Mouse (Mus musculus): ENCODE measurements around the gene Lmbr1l. TPM values are rescaled to one million over a fixed set of nuclear protein-coding genes. Genes with fewer than 3 reads are reported as not detected.
A peak's percentile ranks its signal among the peaks of the same experiment; 100 is the strongest.

Lmbr1l gene
- total and polyA plus RNA-seq, 2 experiments from 2014 or later = 20.9 to 51.0 TPM

DNA sequence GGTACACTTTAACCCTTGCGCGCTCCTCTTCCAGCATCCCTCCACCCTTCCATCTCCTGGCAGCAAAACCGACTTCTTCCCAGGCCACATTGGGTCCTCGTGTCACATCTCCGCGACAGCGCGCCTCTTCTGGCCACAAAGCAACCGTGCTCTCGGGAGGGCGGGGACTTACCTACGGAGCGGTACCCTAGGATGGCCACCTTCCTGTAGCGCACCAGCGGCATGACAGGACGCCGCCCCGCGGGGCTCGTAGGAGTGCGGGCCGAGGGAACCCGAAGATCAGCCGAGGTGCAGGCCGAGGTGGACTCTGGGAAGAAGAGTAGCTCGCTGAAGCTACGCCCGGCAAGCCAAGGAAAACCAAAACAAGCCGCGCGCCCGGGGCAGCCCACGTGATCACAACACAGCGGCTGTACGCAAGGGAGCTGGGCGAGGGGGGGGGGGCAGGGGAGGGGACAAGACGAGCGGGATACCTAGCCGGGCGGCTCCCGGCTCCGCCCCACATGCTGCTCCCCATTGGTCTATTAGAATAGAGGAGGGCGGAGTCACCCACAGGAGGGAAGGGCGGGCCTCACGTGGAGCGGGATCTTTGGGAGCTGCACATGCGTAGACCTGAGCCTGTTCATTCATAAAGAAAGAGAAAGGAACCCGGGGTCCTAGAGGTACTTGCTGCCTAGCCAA is 36.9 kb downstream of the Lmbr1l start:
- H3K27me3 ChIP-seq (ENCODE audit: insufficient read depth, low read length) = no peaks in the 10 kb centered on the region
- H3K9me3 ChIP-seq (ENCODE audit: low read length) = no peaks in the 10 kb centered on the region
- peak; percentile 64 for TF ChIP-seq CTCF (IDR thresholded peaks at IDR 0.05; ENCODE audit: low read depth)
- peak overlapping the region; percentile 67 for H3K9ac ChIP-seq (replicated peaks; ENCODE audit: low read length)
- DNase-seq (ENCODE audit: low spot score) = peak; percentile 96
- ATAC-seq = peak; percentile 97
- H3K4me2 ChIP-seq (ENCODE audit: low read depth, low read length) = peak overlapping the region; percentile 78
- H3K36me3 ChIP-seq (ENCODE audit: insufficient read depth, low read length) = no peaks in the 10 kb centered on the region; the same call in 1 of the 2 replicates
- peak overlapping the region; percentile 71 for H3K4me3 ChIP-seq (ENCODE audit: low read length)
- H3K4me1 ChIP-seq (ENCODE audit: insufficient read depth, low read length) = no peaks in the 10 kb centered on the region
- under 1% methylated on average over 48 of the region's 48 CpGs for WGBS
- H3K27ac ChIP-seq = peak overlapping the region; percentile 81

GRCm38 (mm10) chr15:98877331-98877730 is 40.7 kb downstream of the Lmbr1l start:
- Histone ChIP-seq H3K4me1 (ENCODE audit: insufficient read depth, low read length) (0 out of 2 replicates have a peak, but pooled peaks cover 3% of the 10 kb centered on the region), H3K9ac (replicated peaks; ENCODE audit: low read length) (no peak overlapping the region), H3K27me3 (ENCODE audit: insufficient read depth, low read length) (no peaks in the 10 kb centered on the region), H3K4me3 (ENCODE audit: low read length) (no peak overlapping the region), H3K4me2 (ENCODE audit: low read depth, low read length) (no peak overlapping the region), H3K36me3 (ENCODE audit: insufficient read depth, low read length) (no peaks in the 10 kb centered on the region; the same call in 1 of the 2 replicates), H3K9me3 (ENCODE audit: low read length) (no peaks in the 10 kb centered on the region), H3K27ac (no peak overlapping the region)
- ATAC-seq (no peak), DNase-seq (ENCODE audit: low spot score) (peak; percentile 92)
- TF ChIP-seq CTCF (IDR thresholded peaks at IDR 0.05; ENCODE audit: low read depth) = peak; percentile 85
- WGBS = 15% methylated on average over 3 of the region's 3 CpGs

DNA sequence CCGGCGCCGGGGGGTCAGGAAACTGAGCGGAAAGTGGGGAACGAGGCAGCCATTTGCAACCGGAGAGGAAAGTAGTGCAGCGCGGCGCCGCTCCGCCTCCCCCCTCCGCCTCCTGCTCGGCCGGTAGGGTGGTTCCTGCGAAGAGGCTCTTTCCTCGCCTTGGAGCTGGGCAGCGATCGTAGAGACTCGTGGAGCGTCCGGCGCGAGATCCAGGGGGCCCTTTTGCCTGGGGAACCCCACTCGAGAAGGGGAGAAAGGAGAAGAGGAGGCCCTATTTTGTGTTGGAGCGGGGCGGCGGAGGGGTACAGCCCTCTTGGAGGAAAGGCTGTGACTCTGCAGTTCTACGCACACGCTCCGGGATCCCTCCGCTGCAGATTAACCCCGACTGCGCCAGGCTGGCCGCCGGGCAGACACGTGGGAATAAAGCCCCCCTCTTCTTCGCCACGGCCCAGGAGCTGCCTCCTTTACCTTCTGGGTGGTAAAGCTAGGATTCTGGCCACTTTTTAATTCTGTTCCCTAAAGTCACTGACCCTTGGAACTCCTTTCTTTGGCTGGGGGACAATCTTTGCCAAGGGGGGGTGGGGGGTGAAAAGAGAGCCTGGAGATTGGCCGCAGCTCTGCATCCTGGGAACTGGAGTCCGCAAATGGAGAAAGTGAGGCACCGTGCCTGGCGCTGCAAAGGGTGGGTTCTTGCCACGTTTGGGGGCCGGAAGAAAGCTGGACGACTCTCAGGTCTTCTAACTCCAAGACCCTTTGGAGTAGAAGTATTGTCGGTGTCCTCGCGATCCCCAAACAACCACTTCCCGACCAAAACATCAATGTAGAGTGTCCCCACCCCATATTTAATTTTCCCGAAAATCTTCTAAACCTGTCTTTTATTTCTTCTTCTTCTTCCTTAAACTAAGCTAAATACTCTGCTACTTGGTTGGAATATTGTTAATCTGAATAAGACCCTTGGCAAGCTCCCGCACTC is 45.8 kb downstream of the Lmbr1l start:
- no peaks in the 10 kb centered on the region for H3K9me3 ChIP-seq (ENCODE audit: low read length)
- H3K27me3 ChIP-seq (ENCODE audit: insufficient read depth, low read length) = no peaks in the 10 kb centered on the region
- 2% methylated on average over 47 of the region's 51 CpGs for WGBS
- H3K4me2 ChIP-seq (ENCODE audit: low read depth, low read length) = peak overlapping the region; percentile 99
- no peaks in the 10 kb centered on the region for H3K36me3 ChIP-seq (ENCODE audit: insufficient read depth, low read length)
- peaks cover 27% of the 10 kb centered on the region for H3K4me1 ChIP-seq (ENCODE audit: insufficient read depth, low read length)
- peak; percentile 98 for DNase-seq (ENCODE audit: low spot score)
- H3K9ac ChIP-seq (replicated peaks; ENCODE audit: low read length) = peak overlapping the region; percentile 99
- H3K4me3 ChIP-seq (ENCODE audit: low read length) = peak overlapping the region; percentile 100
- H3K27ac ChIP-seq = peak overlapping the region; percentile 100
- peak; percentile 28; the same call in 1 of the 2 replicates for TF ChIP-seq CTCF (IDR thresholded peaks at IDR 0.05; ENCODE audit: low read depth)
- ATAC-seq = peak; percentile 88

- Histone ChIP-seq H3K4me2 (ENCODE audit: low read depth, low read length) (peak within 1 kb of the TSS; percentile 99), H3K27ac (peak within 1 kb of the TSS; percentile 100), H3K4me3 (ENCODE audit: low read length) (peak within 1 kb of the TSS; percentile 100), H3K4me1 (ENCODE audit: insufficient read depth, low read length) (peaks cover 31% of the 10 kb centered on the region), H3K9ac (replicated peaks; ENCODE audit: low read length) (peak within 1 kb of the TSS; percentile 99), H3K9me3 (ENCODE audit: low read length) (no peaks in the 10 kb centered on the region), H3K27me3 (ENCODE audit: insufficient read depth, low read length) (no peaks in the 10 kb centered on the region), H3K36me3 (ENCODE audit: insufficient read depth, low read length) (peaks cover under 1% of the 10 kb centered on the region; the same call in 1 of the 2 replicates)
- DNase-seq (ENCODE audit: low spot score) = peak; percentile 63
- ATAC-seq = peak; percentile 51
- WGBS = under 1% methylated on average over 84 of the region's 94 CpGs
- no peak for TF ChIP-seq CTCF (IDR thresholded peaks at IDR 0.05; ENCODE audit: low read depth)
Observed at GRCm38 (mm10) chr15:98871070-98871915, 46.7 kb downstream of the Lmbr1l start, which contains the start of gene Kmt2d. Kmt2d (minus strand) TSS chr15:98871204.

DNA sequence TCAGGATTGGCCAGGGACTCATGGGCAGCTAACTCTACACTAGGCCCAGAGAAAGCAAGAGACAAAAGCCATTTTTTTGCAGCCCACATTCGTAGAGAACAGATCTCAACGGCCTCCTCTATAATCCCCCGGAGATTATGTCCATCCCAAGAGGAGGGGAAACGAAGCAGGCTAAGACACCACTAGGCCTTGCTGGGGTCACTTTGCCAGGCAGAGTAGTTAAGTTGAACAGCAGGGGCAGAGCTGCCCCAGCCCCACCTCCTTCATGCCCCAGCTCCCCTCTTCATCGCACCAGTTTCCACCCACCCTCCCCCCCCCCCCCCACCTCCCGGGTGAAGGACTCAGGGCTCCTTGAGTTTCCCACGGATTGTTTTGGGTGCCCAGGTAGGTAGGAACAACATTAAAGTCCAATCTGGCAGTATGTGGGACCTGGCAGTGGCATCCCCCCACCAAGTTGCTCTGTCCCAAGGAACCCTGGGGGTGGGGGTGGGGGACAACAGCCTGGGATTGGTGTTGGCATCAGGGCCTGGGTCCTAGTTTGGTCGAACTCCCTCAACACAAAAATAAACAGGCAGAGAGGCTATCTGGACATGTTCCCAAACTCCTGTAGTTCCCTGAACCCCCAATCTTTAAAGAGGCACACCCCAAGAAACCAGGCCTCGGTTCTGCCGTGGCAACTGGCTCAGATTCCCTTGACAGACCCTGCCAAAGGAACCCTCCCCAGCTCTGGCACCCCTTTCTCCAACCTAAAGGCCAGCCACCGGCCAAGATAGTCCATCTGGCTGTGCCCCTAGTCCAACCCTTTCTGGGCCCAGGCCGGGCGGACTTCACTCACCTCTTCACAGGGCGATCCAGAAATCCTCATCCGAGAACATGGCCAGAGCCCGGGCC is 47.6 kb downstream of the Lmbr1l start:
- H3K9ac ChIP-seq (replicated peaks; ENCODE audit: low read length) = peak overlapping the region; percentile 99
- peak overlapping the region; percentile 100 for H3K4me3 ChIP-seq (ENCODE audit: low read length)
- peaks cover 9% of the 10 kb centered on the region for H3K36me3 ChIP-seq (ENCODE audit: insufficient read depth, low read length)
- ATAC-seq = no peak
- H3K9me3 ChIP-seq (ENCODE audit: low read length) = no peaks in the 10 kb centered on the region
- 0% methylated on average over 16 of the region's 16 CpGs for WGBS
- TF ChIP-seq CTCF (IDR thresholded peaks at IDR 0.05; ENCODE audit: low read depth) = no peak
- peak overlapping the region; percentile 100 for H3K27ac ChIP-seq
- H3K4me2 ChIP-seq (ENCODE audit: low read depth, low read length) = peak overlapping the region; percentile 99
- H3K4me1 ChIP-seq (ENCODE audit: insufficient read depth, low read length) = peaks cover 31% of the 10 kb centered on the region
- peak; percentile 45 for DNase-seq (ENCODE audit: low spot score)
- H3K27me3 ChIP-seq (ENCODE audit: insufficient read depth, low read length) = no peaks in the 10 kb centered on the region
